Mouse (Mus musculus): ENCODE measurements around the gene Kcnf1.

- TF ChIP-seq CTCF (IDR thresholded peaks at IDR 0.05; ENCODE audit: low read depth, low read length) (peak; percentile 55; the same call in 1 of the 2 replicates), POLR2A (IDR thresholded peaks at IDR 0.05; ENCODE audit: extremely low read depth, insufficient read depth, low read length) (no peak)
These were observed 45.3 kb upstream of the Kcnf1 start for GRCm38 (mm10) chr12:17221891-17222428.

Data from liver, adult 2 months (tissue).